Mouse (Mus musculus) ES-E14 (cell line): Measurements from ENCODE around the gene Lmtk3. TPM values are rescaled to one million over a fixed set of nuclear protein-coding genes. Genes with fewer than 3 reads are reported as not detected.

Experiments
- DNase-seq: peaks from one replicate; pipeline ENCODE4 v3.0.0-alpha.2; 2013; ENCODE audit warnings: low read depth, low spot score
- H3K27ac ChIP-seq: 2 replicates; pipeline ENCODE4 v1.5.1; 2012; ENCODE audit warnings: low read depth, mild to moderate bottlenecking, low read length, moderate library complexity, mixed read lengths; ENCODE audit not compliant: poor library complexity, insufficient read depth, severe bottlenecking
- H3K36me3 ChIP-seq: 2 replicates; pipeline ENCODE4 v1.6.1; 2012; ENCODE audit warnings: mild to moderate bottlenecking, low read length, moderate library complexity, mixed read lengths; ENCODE audit not compliant: control insufficient read depth, poor library complexity, insufficient read depth, severe bottlenecking
- H3K4me1 ChIP-seq, 2 experiments: fragments of 150-350 bp in 1 of 2; sonication (generic) in 1 of 2; 2 replicates each; pipeline ENCODE4 v1.6.1; 2012; ENCODE audit warnings: low read length in 2 of 2, mild to moderate bottlenecking in 1 of 2, mixed read lengths in 1 of 2; ENCODE audit not compliant: control insufficient read depth in 2 of 2, insufficient read depth in 2 of 2, poor library complexity in 1 of 2
- H3K4me3 ChIP-seq, 2 experiments: fragments of 150-350 bp in 1 of 2; sonication (generic) in 1 of 2; 2 replicates each; pipeline ENCODE4 v1.5.1; 2012; ENCODE audit warnings: low read length in 2 of 2, low read depth in 1 of 2, mild to moderate bottlenecking in 1 of 2, mixed read lengths in 1 of 2; ENCODE audit not compliant: insufficient read depth in 1 of 2, poor library complexity in 1 of 2, severe bottlenecking in 1 of 2
- H3K9ac ChIP-seq: 2 replicates; pipeline ENCODE4 v1.6.1; 2012; ENCODE audit warnings: low read depth, mild to moderate bottlenecking, low read length, mixed read lengths; ENCODE audit not compliant: poor library complexity, insufficient read depth, severe bottlenecking
- H3K9me3 ChIP-seq: fragments of 150-350 bp; sonication (generic); 2 replicates; pipeline ENCODE4 v1.6.1; 2012; ENCODE audit warnings: low read depth, mild to moderate bottlenecking, low read length; ENCODE audit not compliant: control insufficient read depth, insufficient read depth
- CHD2 ChIP-seq: IDR thresholded peaks from 2 replicates; pipeline ENCODE4 v1.6.1; 2014; ENCODE audit warnings: mild to moderate bottlenecking, low read depth, low read length, inconsistent platforms
- HCFC1 ChIP-seq: IDR thresholded peaks from 2 replicates; pipeline ENCODE4 v1.6.1; 2012; ENCODE audit warnings: low read length, inconsistent platforms, borderline replicate concordance; ENCODE audit not compliant: insufficient read depth
- MAFK ChIP-seq: IDR thresholded peaks from 2 replicates; pipeline ENCODE4 v1.6.1; 2014; ENCODE audit warnings: mild to moderate bottlenecking, low read depth, low read length, inconsistent platforms; ENCODE audit not compliant: insufficient read depth
- ZC3H11A ChIP-seq: IDR thresholded peaks from 2 replicates; pipeline ENCODE4 v1.6.1; 2012; ENCODE audit warnings: low read depth, mild to moderate bottlenecking, inconsistent platforms, low read length, borderline replicate concordance
- ZNF384 ChIP-seq: IDR thresholded peaks from 2 replicates; pipeline ENCODE4 v1.6.1; 2012; ENCODE audit warnings: low read depth, low read length, inconsistent platforms
- in situ Hi-C, 2 experiments: fragments of 600-800 bp; cut with MboI; formaldehyde crosslinking; loops; one replicate each; pipeline ENCODE4 v1.15.1; 2025; ENCODE audit warnings: low sequenced_read_pairs in 2 of 2, inconsistent platforms in 1 of 2; ENCODE audit not compliant: unreplicated experiment in 2 of 2
- total RNA-seq: library from RNA; depleted of rRNA; stranded (reverse); fragments of 300-350 nt; gene quantifications from 2 replicates; pipeline ENCODE4 v1.2.3, GENCODE M21; 2012

Lmtk3 gene
- total RNA-seq, 1 experiment: 7.2 TPM

DNA sequence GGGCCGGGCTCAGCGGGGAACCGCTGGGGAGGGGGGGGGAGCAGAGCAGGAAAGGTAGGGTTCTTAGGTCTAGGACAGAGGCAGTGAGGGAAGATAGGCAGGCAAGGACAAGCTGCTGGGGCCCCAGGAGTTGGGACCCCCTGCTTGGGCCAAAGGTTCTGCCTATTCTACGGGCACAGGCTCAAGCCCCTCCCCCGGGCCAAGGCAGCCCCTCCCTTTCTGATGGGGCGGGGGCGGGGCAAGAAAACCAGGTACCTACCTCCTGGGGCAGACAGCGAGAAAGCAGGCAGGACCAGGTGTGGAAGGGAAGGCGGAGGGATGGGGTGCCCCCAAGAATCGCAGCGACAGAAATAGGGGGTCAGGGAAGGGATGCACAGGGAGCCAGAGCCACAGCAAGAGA, 24.9 kb downstream of the Lmtk3 start:
- no peak for DNase-seq
- in situ Hi-C loops: loop anchor here in 1 of 2 experiments (10.0 kb wide), 1 partner anchor 74 kb away; no protein-coding TSS in a partner anchor
- Histone ChIP-seq H3K36me3 (peaks cover 57% of the 10 kb centered on the region), H3K9ac (no peak overlapping the region), H3K9me3 (no peaks in the 10 kb centered on the region), H3K4me3 (no peak overlapping the region), H3K4me1 (peaks cover 2 to 22% of the 10 kb centered on the region in 2 experiments; a peak in 1 of 4 replicates), H3K27ac (no peak overlapping the region)
- no peak for TF ChIP-seq ZNF384
- TF ChIP-seq HCFC1: no peak
- no peak for TF ChIP-seq MAFK
- TF ChIP-seq CHD2: no peak
- no peak for TF ChIP-seq ZC3H11A

- Histone ChIP-seq H3K9me3 (no peaks in the 10 kb centered on the region), H3K27ac (no peak overlapping the region), H3K9ac (no peak overlapping the region), H3K36me3 (peaks cover 57% of the 10 kb centered on the region), H3K4me1 (peaks cover 2 to 22% of the 10 kb centered on the region in 2 experiments; a peak in 1 of 4 replicates), H3K4me3 (no peak overlapping the region)
- TF ChIP-seq HCFC1 (no peak), ZC3H11A (no peak), MAFK (no peak), CHD2 (no peak), ZNF384 (no peak)
- in situ Hi-C loops: loop anchor here in 1 of 2 experiments (10.0 kb wide), 1 partner anchor 75 kb away; no protein-coding TSS in a partner anchor
- DNase-seq: no peak
Observed at GRCm38 (mm10) chr7:45809276-45810075, 25.9 kb downstream of the Lmtk3 start.

DNA sequence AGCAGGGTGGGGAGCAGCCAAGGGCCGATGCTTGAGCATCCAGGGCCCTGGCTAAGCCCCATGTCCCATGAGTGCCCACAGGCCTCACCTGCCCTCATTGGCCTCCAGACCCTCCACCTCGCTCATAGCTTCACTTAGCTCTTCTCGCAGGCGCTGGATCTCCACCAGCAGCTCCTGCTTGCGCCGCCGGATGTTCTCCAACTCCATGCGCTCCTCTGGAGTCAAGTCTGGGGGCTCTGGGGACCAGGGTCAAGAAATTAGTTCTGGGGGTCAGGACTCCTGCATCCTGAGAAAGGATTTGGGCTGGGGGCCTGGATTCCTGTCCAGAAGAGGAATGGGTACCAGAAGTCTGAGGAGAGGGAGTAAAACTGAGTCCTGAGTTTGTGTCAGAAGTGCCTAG, 29.4 kb downstream of the Lmtk3 start:
- H3K4me1 ChIP-seq: peaks cover 2 to 19% of the 10 kb centered on the region in 2 experiments; a peak in 1 of 4 replicates
- H3K4me3 ChIP-seq: peak overlapping the region; percentile 84 to 96
- in situ Hi-C loops: no loop called here
- H3K9ac ChIP-seq: peak overlapping the region; percentile 99
- no peaks in the 10 kb centered on the region for H3K9me3 ChIP-seq
- no peak for TF ChIP-seq CHD2
- TF ChIP-seq MAFK: no peak
- TF ChIP-seq HCFC1: no peak
- TF ChIP-seq ZNF384: no peak
- TF ChIP-seq ZC3H11A: no peak
- H3K36me3 ChIP-seq: peaks cover 45% of the 10 kb centered on the region
- DNase-seq: no peak
- H3K27ac ChIP-seq: no peak overlapping the region; the same call in 1 of the 2 replicates

- Histone ChIP-seq H3K36me3 (peaks cover 37% of the 10 kb centered on the region), H3K9me3 (no peaks in the 10 kb centered on the region), H3K4me3 (peak within 1 kb of the TSS; percentile 84 to 96), H3K4me1 (peaks cover 2 to 10% of the 10 kb centered on the region in 2 experiments; a peak in 1 of 4 replicates), H3K27ac (peak within 1 kb of the TSS; percentile 98), H3K9ac (peak within 1 kb of the TSS; percentile 99)
- peak; percentile 68; the same call in 1 of the 2 replicates for TF ChIP-seq HCFC1
- TF ChIP-seq ZNF384: no peak
- TF ChIP-seq CHD2: peak; percentile 85
- no peak for TF ChIP-seq ZC3H11A
- no peak for TF ChIP-seq MAFK
- in situ Hi-C loops: no loop called here
- DNase-seq: peak; percentile 100
Observed at GRCm38 (mm10) chr7:45813787-45814779, 30.5 kb downstream of the Lmtk3 start, which contains the start of gene Cyth2. Gene Cyth2 (minus strand): TSS chr7:45814581.
